Mouse (Mus musculus): ENCODE data around the gene Zfp408.
"Not testable (repeated sequence)": the region's sequence is repeated elsewhere in the genome, so short reads cannot be mapped to it uniquely, and the experiment has no call there.

Zfp408 gene

GRCm38 (mm10) chr2:91651458-91652258, 2.1 kb upstream of the Zfp408 start:
- no peak for DNase-seq (ENCODE audit: low spot score)

GRCm38 (mm10) chr2:91650360-91650995, 887 bp upstream of the Zfp408 start:
- DNase-seq (ENCODE audit: low spot score): no peak

GRCm38 (mm10) chr2:91649152-91649551, 439 bp downstream of the Zfp408 start:
- DNase-seq (ENCODE audit: low spot score): no peak

- DNase-seq (ENCODE audit: low spot score): peak; percentile 74
Measured at GRCm38 (mm10) chr2:91646733-91647132, 2.9 kb downstream of the Zfp408 start.

GRCm38 (mm10) chr2:91645811-91646210, 3.8 kb downstream of the Zfp408 start:
- no peak for DNase-seq (ENCODE audit: low spot score)

GRCm38 (mm10) chr2:91645354-91645753, 4.2 kb downstream of the Zfp408 start:
- DNase-seq (ENCODE audit: low spot score): no peak

- DNase-seq (ENCODE audit: low spot score): no peak
Measured at GRCm38 (mm10) chr2:91644021-91644420, 5.6 kb downstream of the Zfp408 start.

GRCm38 (mm10) chr2:91642825-91643415, 6.7 kb downstream of the Zfp408 start:
- DNase-seq (ENCODE audit: low spot score): no peak

GRCm38 (mm10) chr2:91638931-91639330, 10.7 kb downstream of the Zfp408 start:
- DNase-seq (ENCODE audit: low spot score): no peak

GRCm38 (mm10) chr2:91636727-91637338, 12.8 kb downstream of the Zfp408 start:
- no peak for DNase-seq (ENCODE audit: low spot score)

- DNase-seq (ENCODE audit: low spot score): no peak
Measured at GRCm38 (mm10) chr2:91636229-91636628, 13.4 kb downstream of the Zfp408 start, which contains the start of gene F2. F2 (minus strand) TSS chr2:91636414.

GRCm38 (mm10) chr2:91635486-91635885, 14.1 kb downstream of the Zfp408 start:
- DNase-seq (ENCODE audit: low spot score): no peak

GRCm38 (mm10) chr2:91634841-91635240, 14.8 kb downstream of the Zfp408 start:
- DNase-seq (ENCODE audit: low spot score): no peak

GRCm38 (mm10) chr2:91633334-91633977, 16.1 kb downstream of the Zfp408 start:
- no peak for DNase-seq (ENCODE audit: low spot score)

GRCm38 (mm10) chr2:91632316-91632715, 17.3 kb downstream of the Zfp408 start:
- DNase-seq (ENCODE audit: low spot score): no peak

GRCm38 (mm10) chr2:91631826-91632225, 17.8 kb downstream of the Zfp408 start:
- no peak for DNase-seq (ENCODE audit: low spot score)

- DNase-seq (ENCODE audit: low spot score): no peak
Measured at GRCm38 (mm10) chr2:91630384-91630783, 19.2 kb downstream of the Zfp408 start.

- no peak for DNase-seq (ENCODE audit: low spot score)
Measured at GRCm38 (mm10) chr2:91629682-91630081, 19.9 kb downstream of the Zfp408 start.

GRCm38 (mm10) chr2:91628171-91628570, 21.4 kb downstream of the Zfp408 start:
- DNase-seq (ENCODE audit: low spot score): no peak

- no peak for DNase-seq (ENCODE audit: low spot score)
Measured at GRCm38 (mm10) chr2:91627486-91627885, 22.1 kb downstream of the Zfp408 start.

- DNase-seq (ENCODE audit: low spot score): not testable (repeated sequence)
Measured at GRCm38 (mm10) chr2:91623366-91623765, 26.2 kb downstream of the Zfp408 start.

GRCm38 (mm10) chr2:91622356-91622755, 27.2 kb downstream of the Zfp408 start:
- no peak for DNase-seq (ENCODE audit: low spot score)
